Mouse (Mus musculus) olfactory bulb, adult 2 months (tissue): ENCODE measurements around the gene Daam1.

Experiments
- CTCF ChIP-seq: fragments of 200-500 bp; IDR thresholded peaks from 2 replicates; pipeline ENCODE4 v1.5.1; 2012; ENCODE audit warnings: low read depth, mild to moderate bottlenecking, low read length, moderate library complexity; ENCODE audit not compliant: insufficient read depth
- POLR2A ChIP-seq: fragments of 200-500 bp; IDR thresholded peaks from 2 replicates; pipeline ENCODE4 v1.6.1; 2012; ENCODE audit warnings: mild to moderate bottlenecking, low read depth, low read length, moderate library complexity; ENCODE audit not compliant: insufficient read depth

- TF ChIP-seq CTCF = no peak
- TF ChIP-seq POLR2A = no peak
Observed at GRCm38 (mm10) chr12:71886941-71887340, 56.1 kb downstream of the Daam1 start.
